Mouse (Mus musculus): ENCODE data around the gene Psg16.

The Psg16 gene

GRCm38 (mm10) chr7:17073904-17074615 is at the start of gene Psg16:
Gene Psg16 (plus strand): TSS chr7:17074040.
- in situ Hi-C loops (cut with MboI; ENCODE audit: unreplicated experiment in 2 of 2): loop anchor here in 1 of 2 experiments (5.0 to 10.0 kb wide), 2 partner anchors 1611 to 1793 kb away; partner anchors contain the start of gene Psg20

GRCm38 (mm10) chr7:17024141-17024540 is 49.7 kb upstream of the Psg16 start:
- in situ Hi-C loops (cut with MboI; ENCODE audit: unreplicated experiment in 2 of 2): no loop called here

GRCm38 (mm10) chr7:17024814-17025504 is 48.9 kb upstream of the Psg16 start:
- in situ Hi-C loops (cut with MboI; ENCODE audit: unreplicated experiment in 2 of 2): no loop called here

DNA sequence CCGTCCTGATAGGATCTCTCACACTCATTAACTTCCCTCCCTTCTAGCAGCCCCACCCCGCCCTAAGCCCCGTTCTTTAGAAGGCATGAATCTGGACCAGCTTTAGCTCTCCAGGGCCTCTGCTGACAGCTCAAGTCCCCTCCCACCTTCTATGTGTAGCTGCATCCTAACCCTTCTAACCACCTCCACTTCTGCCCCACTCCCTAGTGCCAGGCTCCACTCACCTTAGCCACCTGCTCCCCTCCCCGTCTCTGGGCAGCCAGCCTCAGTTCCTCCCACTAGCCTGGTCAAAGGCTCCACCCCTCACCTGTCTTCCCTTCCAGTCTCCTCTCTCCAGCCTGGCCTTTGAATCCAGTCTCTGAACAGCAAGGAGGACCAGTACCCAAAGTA is 48.3 kb upstream of the Psg16 start:
- in situ Hi-C loops (cut with MboI; ENCODE audit: unreplicated experiment in 2 of 2): no loop called here

- in situ Hi-C loops (cut with MboI; ENCODE audit: unreplicated experiment in 2 of 2): no loop called here
These were observed 47.8 kb upstream of the Psg16 start for GRCm38 (mm10) chr7:17025896-17026622.

DNA sequence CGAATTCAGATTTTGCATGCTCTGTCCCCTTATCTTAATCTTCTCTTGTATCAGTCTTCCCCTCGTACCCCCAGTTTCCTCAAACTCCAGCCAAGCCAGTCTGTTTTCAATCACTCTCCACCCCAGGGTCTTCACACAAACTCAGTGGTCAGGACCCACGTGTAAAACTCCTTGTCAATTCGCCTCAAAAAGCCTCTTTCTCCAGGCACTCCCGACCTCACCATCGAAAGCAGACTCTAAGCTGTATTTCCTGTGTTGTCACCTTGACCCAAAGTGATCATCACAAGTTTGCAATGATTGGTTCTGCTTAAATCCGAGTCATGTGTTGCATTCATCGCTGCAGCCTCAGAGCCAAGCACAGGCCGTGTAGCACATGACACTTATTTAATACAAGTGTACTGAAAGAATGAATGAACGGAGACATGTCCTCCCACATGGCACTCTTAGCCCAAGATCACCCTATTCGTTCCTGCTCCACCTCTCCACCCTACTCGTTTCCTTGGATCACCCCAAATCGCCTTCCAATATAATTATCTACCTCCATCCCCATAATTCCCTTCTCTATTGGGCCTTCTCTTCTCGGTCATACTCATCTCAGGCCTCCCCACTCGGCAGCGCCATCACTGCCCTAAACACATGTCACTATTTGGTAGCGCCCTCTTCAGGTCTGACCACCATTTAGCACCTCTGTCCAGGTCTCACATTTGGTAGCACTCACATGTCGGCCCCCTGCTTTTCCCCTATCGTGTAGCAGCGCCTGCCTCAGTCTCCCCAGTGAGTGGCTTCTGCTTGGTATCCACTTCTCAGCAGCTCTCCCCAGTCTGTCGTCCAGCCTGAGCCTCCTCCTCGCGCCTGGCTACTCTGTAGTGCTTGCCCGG is 46.9 kb upstream of the Psg16 start:
- in situ Hi-C loops (cut with MboI; ENCODE audit: unreplicated experiment in 2 of 2): no loop called here

DNA sequence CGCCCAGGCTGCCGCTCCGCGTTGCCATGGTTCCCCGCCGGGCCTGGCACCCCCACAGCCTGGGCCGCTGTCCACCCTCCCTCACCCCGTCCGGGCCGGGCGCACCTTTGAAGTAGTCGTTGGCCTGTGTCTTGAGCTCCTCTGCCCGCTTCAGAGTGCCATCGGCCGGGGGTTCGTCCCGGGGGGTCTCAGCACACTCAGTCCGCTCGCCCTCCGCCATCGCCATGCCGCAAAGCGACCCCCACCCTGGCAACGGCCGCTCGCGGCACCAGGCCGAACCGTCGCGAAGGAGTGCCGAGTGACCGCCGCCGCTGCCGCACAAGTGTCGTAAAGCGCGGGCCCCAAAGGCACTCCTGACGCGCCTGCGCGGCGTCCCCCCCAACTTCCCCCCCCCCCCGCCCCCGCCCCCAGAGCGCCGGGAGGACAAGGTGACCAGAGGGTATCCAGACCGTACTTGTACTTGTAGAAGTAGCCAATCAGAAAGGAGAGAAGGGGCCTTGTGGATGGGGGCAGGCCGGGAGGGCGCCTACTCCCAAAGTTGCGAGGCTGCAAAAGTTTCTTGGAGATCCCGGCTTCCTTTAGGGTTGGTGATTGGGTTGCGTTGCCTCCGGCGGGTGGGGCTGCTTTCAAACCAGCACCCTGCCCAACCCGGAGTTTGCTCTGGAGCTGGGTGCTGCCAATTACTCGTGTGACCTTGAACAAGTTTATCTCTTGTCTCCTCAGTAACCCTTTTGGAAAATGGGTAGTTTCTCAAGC is 46.1 kb upstream of the Psg16 start, which contains the start of gene Ppp5c:
Gene Ppp5c (minus strand): TSS at position 337 of the 756 bp plus-strand sequence.
- in situ Hi-C loops (cut with MboI; ENCODE audit: unreplicated experiment in 2 of 2): no loop called here

GRCm38 (mm10) chr7:17028923-17029322 is 44.9 kb upstream of the Psg16 start:
- in situ Hi-C loops (cut with MboI; ENCODE audit: unreplicated experiment in 2 of 2): no loop called here

- in situ Hi-C loops (cut with MboI; ENCODE audit: unreplicated experiment in 2 of 2): no loop called here
These were observed 43.6 kb upstream of the Psg16 start for GRCm38 (mm10) chr7:17030239-17030638.

DNA sequence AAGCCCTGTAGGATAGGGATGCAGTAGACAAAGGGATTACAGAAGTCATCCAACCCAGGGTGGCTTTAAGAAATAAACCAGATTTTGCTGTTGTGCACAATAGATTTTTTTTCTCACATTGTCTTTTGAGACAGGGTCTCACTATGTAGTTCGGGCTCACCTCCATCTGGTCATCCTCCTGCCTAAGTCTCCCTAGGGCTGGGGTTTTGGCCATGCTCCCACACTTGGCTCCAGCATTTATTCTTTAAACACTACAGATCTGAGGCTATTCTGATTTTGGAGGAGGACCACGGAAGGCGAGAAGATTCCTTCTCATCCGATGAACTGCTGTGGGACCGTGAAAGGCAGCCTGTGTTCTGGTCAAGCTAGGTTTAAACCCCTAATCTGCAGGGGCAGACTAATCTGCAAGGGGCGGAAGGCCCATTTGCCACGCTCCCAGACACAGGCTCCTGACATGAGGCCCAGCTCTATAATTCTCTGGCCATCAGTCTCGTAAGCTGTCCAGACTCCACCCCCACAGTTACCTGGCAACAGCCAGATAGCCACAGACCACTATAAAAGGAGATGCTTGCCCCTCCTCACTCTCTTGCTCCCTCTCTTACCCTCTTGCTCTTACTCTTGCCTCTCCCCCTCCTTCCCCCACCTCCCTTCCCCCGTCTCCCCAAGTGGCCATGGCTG is 35.7 kb upstream of the Psg16 start:
- in situ Hi-C loops (cut with MboI; ENCODE audit: unreplicated experiment in 2 of 2): no loop called here

DNA sequence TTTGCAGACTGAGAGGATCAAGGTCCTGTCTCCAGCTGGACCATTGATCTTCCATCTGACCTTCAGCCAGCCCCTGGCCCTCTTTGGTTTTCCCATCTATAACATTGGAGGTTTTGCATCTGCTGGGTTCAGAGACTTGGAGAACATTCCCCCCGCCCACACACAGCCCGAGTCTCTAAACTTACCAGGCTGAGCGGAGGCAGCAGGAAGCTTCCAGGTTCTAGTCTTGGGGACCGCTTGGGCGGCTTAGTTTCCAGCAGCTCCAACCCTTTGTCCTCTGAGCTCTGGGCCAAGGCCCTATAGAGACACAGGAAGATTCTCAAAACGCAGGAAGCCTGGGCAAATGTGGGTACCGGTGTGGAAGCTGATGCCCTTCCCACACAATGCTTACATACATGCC is 34.5 kb upstream of the Psg16 start:
- in situ Hi-C loops (cut with MboI; ENCODE audit: unreplicated experiment in 2 of 2): no loop called here

GRCm38 (mm10) chr7:17045743-17046142 is 28.1 kb upstream of the Psg16 start:
- in situ Hi-C loops (cut with MboI; ENCODE audit: unreplicated experiment in 2 of 2): no loop called here

DNA sequence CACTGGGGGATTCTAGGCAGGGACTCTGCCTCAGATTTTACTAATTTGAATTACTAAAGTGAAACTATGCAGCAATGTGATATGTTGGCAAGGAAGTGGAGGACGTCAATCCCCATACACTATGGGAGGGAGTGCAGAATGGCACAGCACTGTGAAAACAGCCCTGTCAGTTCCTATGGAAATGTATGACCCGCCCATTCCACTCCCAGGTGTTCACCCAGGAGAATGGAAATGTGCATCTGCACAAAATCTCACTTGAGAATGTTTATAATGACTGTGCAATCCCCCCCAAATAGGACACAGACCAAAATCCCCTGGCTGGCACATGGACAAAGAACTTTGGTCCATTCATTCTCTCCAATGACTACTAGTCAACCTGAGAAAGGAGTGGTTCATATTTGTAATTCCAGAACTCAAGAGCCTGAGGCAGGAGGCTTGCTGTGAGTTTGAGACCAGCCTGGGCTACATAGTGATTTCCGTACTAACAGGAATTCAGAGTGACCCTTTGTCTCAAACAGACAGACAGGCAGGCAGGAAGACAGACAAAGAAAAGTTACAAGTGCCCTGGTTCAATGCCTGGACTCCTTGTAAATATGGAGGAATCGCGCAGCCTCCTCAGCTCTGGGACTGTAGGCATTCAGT is 26.7 kb upstream of the Psg16 start:
- in situ Hi-C loops (cut with MboI; ENCODE audit: unreplicated experiment in 2 of 2): no loop called here

GRCm38 (mm10) chr7:17048431-17049190 is 25.2 kb upstream of the Psg16 start:
- in situ Hi-C loops (cut with MboI; ENCODE audit: unreplicated experiment in 2 of 2): no loop called here

- in situ Hi-C loops (cut with MboI; ENCODE audit: unreplicated experiment in 2 of 2): loop anchor here (5.0 to 10.0 kb wide), 3 partner anchors 48 to 118 kb away; no protein-coding TSS in a partner anchor
These were observed 23.3 kb upstream of the Psg16 start for GRCm38 (mm10) chr7:17050491-17050890.

DNA sequence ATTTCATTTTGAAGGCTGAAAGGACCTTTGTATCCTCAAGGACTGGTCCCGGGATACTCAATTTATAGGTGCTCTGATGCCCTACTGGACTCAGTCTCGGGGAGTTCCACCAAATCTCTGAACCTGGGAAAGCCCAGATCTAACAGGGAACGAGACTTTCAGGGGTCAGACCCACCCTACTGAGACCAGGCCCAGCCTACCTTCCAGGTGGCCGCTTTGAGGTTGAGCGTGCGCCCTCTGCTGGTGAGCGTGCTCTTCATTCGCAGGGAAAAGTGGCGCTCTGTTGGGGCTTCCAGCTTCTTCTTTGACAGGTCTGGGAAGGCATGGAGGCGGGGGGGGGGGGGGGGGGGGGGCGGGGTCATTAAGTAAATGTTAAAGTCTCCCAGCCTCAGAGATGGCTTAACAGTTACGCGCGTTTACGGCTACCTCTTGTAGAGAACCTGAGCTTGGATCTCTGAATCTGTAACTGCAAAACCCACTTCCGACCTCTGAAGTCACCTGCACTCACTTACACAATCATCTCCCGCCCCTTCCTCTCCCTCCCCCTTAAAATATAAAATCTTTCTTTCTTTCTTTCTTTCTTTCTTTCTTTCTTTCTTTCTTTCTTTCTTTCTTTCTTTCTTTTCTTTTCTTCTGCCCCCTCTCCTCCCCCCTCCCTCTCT is 22.8 kb upstream of the Psg16 start:
- in situ Hi-C loops (cut with MboI; ENCODE audit: unreplicated experiment in 2 of 2): loop anchor here (5.0 to 10.0 kb wide), 3 partner anchors 49 to 119 kb away; no protein-coding TSS in a partner anchor

- in situ Hi-C loops (cut with MboI; ENCODE audit: unreplicated experiment in 2 of 2): loop anchor here (5.0 to 10.0 kb wide), 3 partner anchors 52 to 122 kb away; no protein-coding TSS in a partner anchor
These were observed 19.4 kb upstream of the Psg16 start for GRCm38 (mm10) chr7:17054325-17054989.
